Mouse (Mus musculus): ENCODE data around the gene 4930562C15Rik. TPM values are rescaled to one million over a fixed set of nuclear protein-coding genes. Genes with fewer than 3 reads are reported as not detected.

4930562C15Rik gene
- polyA plus RNA-seq, 1 experiment = not detected

DNA sequence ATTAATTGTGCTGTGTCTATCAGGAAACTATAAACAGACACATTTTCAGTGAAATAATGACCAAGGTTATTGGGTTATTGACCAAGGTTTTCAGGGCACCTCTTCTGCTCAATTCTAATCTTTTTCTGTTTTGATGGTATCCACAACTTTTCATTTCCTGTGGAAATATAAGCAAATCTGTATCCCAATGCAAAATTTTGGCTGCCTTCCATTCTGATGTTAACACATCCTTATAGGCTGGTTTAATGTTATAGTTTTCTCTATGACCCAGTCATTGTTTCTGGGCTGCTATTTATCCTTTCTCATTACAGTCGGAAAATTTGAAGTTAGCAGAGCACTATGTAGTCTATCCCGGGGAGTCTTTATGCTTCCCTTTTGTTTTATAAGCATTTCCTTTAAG lies 64.5 kb downstream of the 4930562C15Rik start:
- Histone ChIP-seq H3K4me3 (ENCODE audit: insufficient read depth, low read depth, low read length) (no peak overlapping the region), H3K36me3 (ENCODE audit: control insufficient read depth, insufficient read depth, low read length) (no peaks in the 10 kb centered on the region), H3K27me3 (replicated peaks; ENCODE audit: control insufficient read depth, insufficient read depth, low read length) (no peaks in the 10 kb centered on the region), H3K4me1 (ENCODE audit: control insufficient read depth, insufficient read depth, low read length) (peaks cover 37% of the 10 kb centered on the region), H3K27ac (ENCODE audit: insufficient read depth, low read depth, low read length) (no peak overlapping the region)
- no peak for DNase-seq
- WGBS = 77% methylated on average over 2 of the region's 2 CpGs
- TF ChIP-seq POLR2A (IDR thresholded peaks at IDR 0.05; ENCODE audit: low read depth, low read length) (no peak), CTCF (conservative IDR thresholded peaks at IDR 0.05; ENCODE audit: insufficient read depth, insufficient read length, low read depth, low read length) (no peak)

GRCm38 (mm10) chr16:4901167-4901566 lies 66.0 kb downstream of the 4930562C15Rik start:
- peaks cover 37% of the 10 kb centered on the region; the same call in 1 of the 2 replicates for H3K4me1 ChIP-seq (ENCODE audit: control insufficient read depth, insufficient read depth, low read length)
- H3K27me3 ChIP-seq (replicated peaks; ENCODE audit: control insufficient read depth, insufficient read depth, low read length) = no peaks in the 10 kb centered on the region
- no peak overlapping the region for H3K4me3 ChIP-seq (ENCODE audit: insufficient read depth, low read depth, low read length)
- H3K36me3 ChIP-seq (ENCODE audit: control insufficient read depth, insufficient read depth, low read length) = no peaks in the 10 kb centered on the region
- WGBS = 64% methylated on average over 7 of the region's 7 CpGs
- peak; percentile 89 for DNase-seq
- H3K27ac ChIP-seq (ENCODE audit: insufficient read depth, low read depth, low read length) = 0 out of 2 replicates have a peak overlapping the region, but pooled peaks have one; percentile 14
- TF ChIP-seq CTCF (conservative IDR thresholded peaks at IDR 0.05; ENCODE audit: insufficient read depth, insufficient read length, low read depth, low read length) (no peak), POLR2A (IDR thresholded peaks at IDR 0.05; ENCODE audit: low read depth, low read length) (no peak)

GRCm38 (mm10) chr16:4902390-4902789 lies 67.2 kb downstream of the 4930562C15Rik start:
- WGBS = 64% methylated on average over 2 of the region's 2 CpGs

DNA sequence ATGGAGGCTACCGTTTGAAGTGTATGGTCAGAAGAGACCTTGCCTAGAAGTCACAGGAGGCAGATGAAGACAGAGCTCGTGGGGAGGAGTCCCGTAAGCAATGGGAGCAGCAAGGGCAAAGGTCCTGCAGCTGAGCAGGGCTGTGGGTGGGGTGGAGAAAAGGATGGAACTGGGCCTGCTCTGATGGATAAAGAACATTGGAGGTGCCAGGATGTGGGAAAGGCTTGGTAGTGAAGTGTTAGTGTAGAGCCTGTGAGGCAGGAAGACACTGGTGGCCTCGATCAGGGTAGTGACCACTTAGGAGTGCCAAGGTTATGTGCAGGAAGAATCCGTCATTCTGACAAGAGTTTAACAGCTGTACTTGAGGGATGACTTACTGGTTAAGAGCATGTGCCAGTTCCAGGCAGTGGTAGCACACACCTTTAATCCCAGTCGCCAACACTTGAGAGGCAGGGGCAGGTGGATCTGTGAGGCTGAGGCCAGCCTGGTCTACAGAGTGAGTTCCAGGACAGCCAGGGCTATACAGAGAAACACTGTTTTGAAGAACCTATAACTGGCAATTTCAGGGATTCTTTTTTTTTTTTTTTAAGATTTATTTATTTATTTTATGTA lies 68.4 kb downstream of the 4930562C15Rik start:
- peak; percentile 76 for DNase-seq
- H3K36me3 ChIP-seq (ENCODE audit: control insufficient read depth, insufficient read depth, low read length) = no peaks in the 10 kb centered on the region
- no peak overlapping the region for H3K27ac ChIP-seq (ENCODE audit: insufficient read depth, low read depth, low read length)

More at GRCm38 (mm10) chr16:4902390-4902789, 67.2 kb downstream of the 4930562C15Rik start:
- DNase-seq = no peak
- Histone ChIP-seq H3K27me3 (replicated peaks; ENCODE audit: control insufficient read depth, insufficient read depth, low read length) (no peaks in the 10 kb centered on the region), H3K27ac (ENCODE audit: insufficient read depth, low read depth, low read length) (peak overlapping the region; percentile 3; the same call in 1 of the 2 replicates), H3K4me3 (ENCODE audit: insufficient read depth, low read depth, low read length) (no peak overlapping the region), H3K4me1 (ENCODE audit: control insufficient read depth, insufficient read depth, low read length) (peaks cover 34% of the 10 kb centered on the region; the same call in 1 of the 2 replicates), H3K36me3 (ENCODE audit: control insufficient read depth, insufficient read depth, low read length) (no peaks in the 10 kb centered on the region)
- no peak for TF ChIP-seq POLR2A (IDR thresholded peaks at IDR 0.05; ENCODE audit: low read depth, low read length)
- TF ChIP-seq CTCF (conservative IDR thresholded peaks at IDR 0.05; ENCODE audit: insufficient read depth, insufficient read length, low read depth, low read length) = no peak

DNA sequence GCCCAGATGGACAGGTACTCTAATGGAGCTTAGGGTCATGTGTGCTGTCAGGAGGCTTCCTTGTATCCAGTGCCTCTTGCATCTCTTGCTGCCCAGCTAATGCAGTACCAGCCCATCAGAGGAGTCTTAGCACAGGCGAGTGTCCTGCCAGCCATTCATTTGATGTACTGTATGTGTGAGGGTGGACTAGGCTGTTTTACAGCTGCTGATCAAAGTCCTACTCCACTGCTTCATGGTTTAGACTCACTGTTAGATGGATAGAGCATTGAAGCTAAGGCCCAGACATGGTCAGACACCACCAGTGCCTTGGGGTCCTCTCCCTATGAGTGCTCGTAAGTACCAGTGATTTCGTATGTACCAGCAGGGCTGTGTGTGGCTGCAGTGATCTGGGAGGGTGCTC lies 69.7 kb downstream of the 4930562C15Rik start:
- TF ChIP-seq POLR2A (IDR thresholded peaks at IDR 0.05; ENCODE audit: low read depth, low read length) (no peak), CTCF (conservative IDR thresholded peaks at IDR 0.05; ENCODE audit: insufficient read depth, insufficient read length, low read depth, low read length) (no peak)
- 79% methylated on average over 3 of the region's 3 CpGs for WGBS

More for the DNA sequence above, 68.4 kb downstream of the 4930562C15Rik start:
- H3K4me3 ChIP-seq (ENCODE audit: insufficient read depth, low read depth, low read length) = no peak overlapping the region
- WGBS = 34% methylated on average over 6 of the region's 6 CpGs
- H3K27me3 ChIP-seq (replicated peaks; ENCODE audit: control insufficient read depth, insufficient read depth, low read length) = no peaks in the 10 kb centered on the region
- TF ChIP-seq CTCF (conservative IDR thresholded peaks at IDR 0.05; ENCODE audit: insufficient read depth, insufficient read length, low read depth, low read length) = no peak
- TF ChIP-seq POLR2A (IDR thresholded peaks at IDR 0.05; ENCODE audit: low read depth, low read length) = no peak
- peaks cover 34% of the 10 kb centered on the region; the same call in 1 of the 2 replicates for H3K4me1 ChIP-seq (ENCODE audit: control insufficient read depth, insufficient read depth, low read length)

DNA sequence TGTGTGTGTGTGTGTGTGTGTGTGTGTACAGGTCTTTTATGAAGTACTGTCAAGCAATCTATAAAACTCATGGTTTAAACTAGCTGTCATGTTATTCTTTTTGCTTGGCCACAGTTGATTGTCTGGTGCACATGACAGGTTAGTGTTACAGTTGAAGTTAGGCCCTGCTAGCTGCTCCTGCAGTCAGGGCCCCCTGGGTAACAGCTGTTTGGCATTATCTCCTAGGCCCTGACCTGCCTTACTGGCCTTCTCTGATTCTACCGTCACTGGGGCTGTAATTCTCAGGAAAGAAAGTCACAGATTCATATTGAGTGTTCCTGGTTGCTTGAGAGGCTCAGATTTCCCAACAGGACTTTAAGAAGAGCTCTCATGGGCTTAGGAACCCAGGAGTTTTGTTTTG lies 70.4 kb downstream of the 4930562C15Rik start:
- Histone ChIP-seq H3K27me3 (replicated peaks; ENCODE audit: control insufficient read depth, insufficient read depth, low read length) (no peaks in the 10 kb centered on the region), H3K27ac (ENCODE audit: insufficient read depth, low read depth, low read length) (no peak overlapping the region), H3K4me1 (ENCODE audit: control insufficient read depth, insufficient read depth, low read length) (peaks cover 34% of the 10 kb centered on the region; the same call in 1 of the 2 replicates), H3K4me3 (ENCODE audit: insufficient read depth, low read depth, low read length) (no peak overlapping the region), H3K36me3 (ENCODE audit: control insufficient read depth, insufficient read depth, low read length) (peaks cover under 1% of the 10 kb centered on the region; the same call in 1 of the 2 replicates)
- 43% methylated on average over 1 of the region's 1 CpGs for WGBS
- no peak for TF ChIP-seq POLR2A (IDR thresholded peaks at IDR 0.05; ENCODE audit: low read depth, low read length)
- no peak for TF ChIP-seq CTCF (conservative IDR thresholded peaks at IDR 0.05; ENCODE audit: insufficient read depth, insufficient read length, low read depth, low read length)
- DNase-seq = no peak

More for the DNA sequence above, 69.7 kb downstream of the 4930562C15Rik start:
- H3K27me3 ChIP-seq (replicated peaks; ENCODE audit: control insufficient read depth, insufficient read depth, low read length) = no peaks in the 10 kb centered on the region
- H3K4me1 ChIP-seq (ENCODE audit: control insufficient read depth, insufficient read depth, low read length) = peaks cover 34% of the 10 kb centered on the region; the same call in 1 of the 2 replicates
- H3K4me3 ChIP-seq (ENCODE audit: insufficient read depth, low read depth, low read length) = no peak overlapping the region
- H3K27ac ChIP-seq (ENCODE audit: insufficient read depth, low read depth, low read length) = no peak overlapping the region
- H3K36me3 ChIP-seq (ENCODE audit: control insufficient read depth, insufficient read depth, low read length) = no peaks in the 10 kb centered on the region
- no peak for DNase-seq

DNA sequence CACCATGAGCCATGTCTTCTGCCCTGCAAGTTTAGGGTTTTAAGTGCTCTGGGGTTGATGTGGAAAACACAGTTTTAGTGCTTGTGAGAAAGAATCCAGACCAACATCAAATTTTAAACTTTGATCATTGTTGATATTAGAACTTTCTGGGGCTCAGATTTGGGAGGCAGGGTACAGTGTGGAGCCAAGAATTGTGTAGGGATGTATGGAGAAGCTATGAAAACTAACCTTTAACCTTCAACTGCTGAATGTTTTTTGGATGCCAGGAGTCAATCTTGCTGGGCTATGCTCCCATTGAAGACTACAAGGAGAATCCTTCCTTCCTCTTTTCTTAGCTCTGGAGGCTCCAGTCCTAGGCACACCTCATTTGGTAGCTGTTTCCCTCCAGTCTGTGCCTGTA lies 71.3 kb downstream of the 4930562C15Rik start:
- H3K27me3 ChIP-seq (replicated peaks; ENCODE audit: control insufficient read depth, insufficient read depth, low read length) = no peaks in the 10 kb centered on the region
- TF ChIP-seq POLR2A (IDR thresholded peaks at IDR 0.05; ENCODE audit: low read depth, low read length) = no peak
- no peak for TF ChIP-seq CTCF (conservative IDR thresholded peaks at IDR 0.05; ENCODE audit: insufficient read depth, insufficient read length, low read depth, low read length)

More for the DNA sequence above, 71.3 kb downstream of the 4930562C15Rik start:
- no peak for DNase-seq
- H3K36me3 ChIP-seq (ENCODE audit: control insufficient read depth, insufficient read depth, low read length) = peaks cover 1% of the 10 kb centered on the region; the same call in 1 of the 2 replicates
- peaks cover 34% of the 10 kb centered on the region; the same call in 1 of the 2 replicates for H3K4me1 ChIP-seq (ENCODE audit: control insufficient read depth, insufficient read depth, low read length)
- no peak overlapping the region for H3K4me3 ChIP-seq (ENCODE audit: insufficient read depth, low read depth, low read length)
- H3K27ac ChIP-seq (ENCODE audit: insufficient read depth, low read depth, low read length) = no peak overlapping the region

Measured in kidney, adult 2 months (tissue).